Mouse (Mus musculus) ZHBTc4 (cell line): ENCODE results near the gene Vmn1r9.
"Not testable (repeated sequence)": the region's sequence is repeated elsewhere in the genome, so short reads cannot be mapped to it uniquely, and the experiment has no call there.

Source experiments
- DNase-seq: peaks from one replicate; pipeline ENCODE4 v3.0.0-alpha.2; 2011; ENCODE audit warnings: low read depth, low spot score

The Vmn1r9 gene

DNA sequence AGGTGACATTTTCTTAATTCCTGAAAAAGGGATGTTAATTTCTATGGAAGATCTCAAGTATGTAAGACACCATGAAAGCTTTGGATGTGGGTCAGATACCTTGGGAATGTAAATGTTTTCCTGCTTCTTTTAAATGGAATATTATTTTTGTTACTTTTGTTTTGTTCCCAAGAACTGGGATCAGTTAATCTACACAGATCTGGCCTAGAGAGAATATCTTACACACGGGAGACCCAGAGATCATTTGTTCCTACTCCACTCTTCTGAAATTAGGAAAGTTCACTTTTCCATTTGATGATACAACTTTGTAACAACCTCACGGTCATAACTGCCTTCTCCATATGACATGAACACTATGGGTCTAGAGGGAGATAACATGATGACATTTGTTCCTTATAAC, at the start of gene Vmn1r9:
TSS of gene Vmn1r9 (plus strand) at position 301 of the 400 bp plus-strand sequence.
- no peak for DNase-seq

DNA sequence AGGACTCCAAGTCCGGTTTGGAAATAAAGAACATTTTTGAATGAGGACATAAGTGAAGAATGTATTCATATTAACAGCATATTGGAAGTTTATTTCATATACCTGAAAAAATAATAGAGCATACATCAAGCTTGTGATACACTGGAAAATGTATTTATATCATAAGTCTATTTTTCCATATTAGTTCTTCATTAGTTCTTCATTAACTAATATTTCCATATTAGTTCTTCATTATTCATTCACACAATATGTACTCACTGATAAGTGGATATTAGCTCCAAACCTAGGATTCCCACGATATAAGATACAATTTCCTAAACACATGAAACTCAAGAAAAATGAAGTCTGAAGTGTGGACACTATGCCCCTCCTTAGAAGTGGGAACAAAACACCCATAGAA, 41.4 kb upstream of the Vmn1r9 start, which contains the start of gene Vmn1r7:
TSS of gene Vmn1r7 (minus strand) at position 101 of the 400 bp plus-strand sequence.
- DNase-seq = not testable (repeated sequence)

DNA sequence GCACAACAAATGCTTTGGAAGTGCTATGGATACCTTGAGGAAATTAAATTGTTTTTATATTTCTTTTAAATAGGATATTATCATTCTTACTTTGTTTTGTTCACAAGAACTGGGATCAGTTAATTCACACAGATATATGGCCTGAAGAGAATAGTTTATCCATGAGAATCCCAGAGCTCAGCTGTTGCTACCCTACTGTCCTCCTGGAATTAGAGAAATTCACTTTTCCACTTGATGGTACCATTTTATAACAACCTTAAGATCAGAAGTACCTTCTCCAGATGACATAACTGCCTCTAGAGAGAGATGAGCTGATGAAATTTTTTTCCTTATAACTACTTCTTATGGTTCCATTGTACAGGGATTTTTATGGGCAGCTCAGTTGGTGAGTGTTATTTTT, 34.6 kb upstream of the Vmn1r9 start, which contains the start of gene Vmn1r8:
TSS of gene Vmn1r8 (plus strand) at position 301 of the 400 bp plus-strand sequence.
- DNase-seq = no peak

DNA sequence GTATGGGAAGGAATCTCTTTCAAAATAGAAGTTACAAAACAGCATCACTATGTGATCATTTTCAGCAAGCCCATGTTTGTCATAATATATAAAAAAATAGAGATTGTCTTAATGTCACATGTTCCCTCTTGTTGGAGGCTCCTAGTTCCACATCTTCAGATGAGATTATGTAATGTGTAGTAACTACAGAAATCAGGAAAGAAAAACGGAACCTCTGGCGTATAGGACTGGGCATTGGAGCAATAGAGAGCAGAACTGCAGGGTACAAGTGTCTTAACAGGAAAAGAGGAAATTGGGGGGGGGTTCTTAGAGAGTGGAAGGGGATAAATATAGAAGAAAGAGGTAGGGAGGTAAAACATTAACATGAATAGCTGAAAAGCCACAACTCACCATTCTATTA, 31.9 kb upstream of the Vmn1r9 start:
- DNase-seq = no peak

DNA sequence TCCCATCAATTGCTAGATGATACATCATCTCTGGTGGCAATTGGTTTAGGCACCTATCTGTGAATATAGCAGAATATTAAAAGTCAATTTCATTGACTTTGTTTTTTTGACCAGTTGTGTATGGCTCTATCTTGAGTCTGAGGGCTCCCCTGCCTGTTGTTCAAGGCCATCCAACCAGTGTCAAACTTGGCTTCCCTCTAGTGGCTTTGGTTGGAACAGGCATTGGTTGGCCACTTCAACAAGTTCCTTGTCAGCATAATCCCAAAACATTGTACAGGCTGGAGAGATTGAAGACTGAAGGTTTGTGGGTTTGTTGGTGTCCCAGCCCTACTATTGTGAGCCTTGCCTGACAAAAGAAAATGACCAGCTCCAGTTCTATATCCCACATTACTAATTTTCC, 2.9 kb upstream of the Vmn1r9 start:
- DNase-seq = peak; percentile 53

DNA sequence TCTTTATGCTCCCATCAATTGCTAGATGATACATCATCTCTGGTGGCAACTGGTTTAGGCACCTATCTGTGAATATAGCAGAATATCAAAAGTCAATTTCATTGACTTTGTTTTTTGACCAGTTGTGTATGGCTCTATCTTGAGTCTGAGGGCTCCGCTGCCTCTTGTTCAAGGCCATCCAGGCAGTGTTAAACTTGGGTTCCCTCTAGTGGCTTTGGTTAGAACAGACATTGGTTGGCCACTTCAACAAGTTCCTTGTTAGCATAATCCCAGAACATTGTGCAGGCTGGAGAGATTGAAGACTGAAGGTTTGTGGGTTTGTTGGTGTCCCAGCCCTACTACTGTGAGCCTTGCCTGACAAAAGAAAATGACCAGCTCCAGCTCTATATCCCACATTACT, 39.8 kb downstream of the Vmn1r9 start:
- DNase-seq = peak; percentile 25

DNA sequence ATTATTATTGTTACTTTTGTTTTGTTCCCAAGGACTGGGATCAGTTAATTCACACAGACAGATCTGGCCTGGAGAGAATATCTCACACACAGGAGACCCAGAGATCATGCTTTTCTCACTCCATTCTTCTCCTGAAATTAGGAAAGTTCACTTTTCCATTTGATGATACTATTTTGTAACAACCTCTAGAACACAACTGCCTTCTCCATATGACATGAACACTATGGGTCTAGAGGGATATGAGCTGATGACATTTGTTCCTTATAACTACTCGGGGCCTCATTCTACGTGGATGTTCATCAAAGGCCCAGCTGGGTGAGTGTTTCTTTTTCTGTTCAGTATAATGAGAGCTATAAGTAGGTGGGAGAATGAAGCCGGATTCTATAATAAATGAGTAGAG, 42.6 kb downstream of the Vmn1r9 start, which contains the start of gene Vmn1r10:
TSS of gene Vmn1r10 (plus strand) at position 301 of the 400 bp plus-strand sequence.
- no peak for DNase-seq
